Mouse (Mus musculus) cerebellum, adult 8-10 months (tissue): ENCODE data around the gene Stk11ip.

Experiments used
- DNase-seq: peaks from one replicate; pipeline ENCODE4 v3.0.0; 2022

Gene Stk11ip

GRCm38 (mm10) chr1:75544351-75544750 is 23.0 kb downstream of the Stk11ip start:
- DNase-seq: no peak

DNA sequence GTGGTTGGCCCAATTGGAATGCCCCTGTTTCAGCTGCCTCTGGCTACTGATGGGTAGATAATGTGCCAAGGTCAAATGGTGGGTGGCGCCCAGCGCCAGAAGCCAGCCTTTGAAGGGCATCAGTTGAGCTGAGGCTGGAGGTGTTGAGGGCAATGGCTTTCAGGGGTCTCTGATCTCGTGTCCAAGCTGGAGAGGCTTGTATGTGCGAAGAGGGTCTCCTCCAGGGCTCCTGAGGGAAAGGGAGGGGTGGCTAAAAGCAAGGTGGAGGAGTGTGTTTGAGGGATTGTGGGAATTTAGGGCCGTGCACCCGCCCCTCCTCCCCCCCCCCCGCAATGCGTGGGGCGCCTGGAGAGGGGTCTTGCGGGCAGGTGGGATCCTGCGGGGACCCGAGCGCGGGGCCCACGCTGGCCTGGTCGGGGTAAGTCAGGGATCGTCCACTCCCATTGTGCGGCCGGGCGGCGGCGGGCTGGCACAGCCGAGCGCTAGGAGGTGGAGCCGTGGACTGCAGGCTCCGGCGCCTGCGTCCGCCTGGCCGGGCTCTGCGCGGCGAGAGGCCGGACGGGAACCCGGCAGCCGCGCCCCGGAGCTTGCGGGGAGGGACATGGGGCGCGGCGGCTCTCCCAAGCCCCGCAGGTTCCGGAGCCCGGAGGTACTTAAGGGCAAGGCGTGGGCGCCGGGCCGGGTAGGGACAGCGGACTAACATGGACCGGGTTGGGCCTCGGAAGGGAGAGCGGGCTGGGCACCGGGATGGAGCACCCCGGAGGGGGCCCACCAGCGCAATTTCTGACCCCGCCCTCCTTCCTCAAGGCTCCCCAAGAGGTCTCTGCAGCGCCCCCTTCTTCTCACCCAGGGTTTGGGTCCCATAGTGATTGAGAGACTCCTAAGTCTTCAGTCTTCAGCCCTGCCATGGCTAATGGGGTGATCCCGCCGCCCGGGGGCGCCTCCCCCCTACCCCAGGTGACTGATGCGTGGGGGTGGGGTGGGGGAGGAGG is 24.9 kb downstream of the Stk11ip start, which contains the start of gene Slc4a3:
Gene Slc4a3 (plus strand): TSS at position 302 of the 992 bp plus-strand sequence.
- DNase-seq: peak; percentile 77

GRCm38 (mm10) chr1:75547351-75547750 is 26.0 kb downstream of the Stk11ip start:
- no peak for DNase-seq

GRCm38 (mm10) chr1:75548083-75548482 is 26.8 kb downstream of the Stk11ip start:
- DNase-seq: no peak

DNA sequence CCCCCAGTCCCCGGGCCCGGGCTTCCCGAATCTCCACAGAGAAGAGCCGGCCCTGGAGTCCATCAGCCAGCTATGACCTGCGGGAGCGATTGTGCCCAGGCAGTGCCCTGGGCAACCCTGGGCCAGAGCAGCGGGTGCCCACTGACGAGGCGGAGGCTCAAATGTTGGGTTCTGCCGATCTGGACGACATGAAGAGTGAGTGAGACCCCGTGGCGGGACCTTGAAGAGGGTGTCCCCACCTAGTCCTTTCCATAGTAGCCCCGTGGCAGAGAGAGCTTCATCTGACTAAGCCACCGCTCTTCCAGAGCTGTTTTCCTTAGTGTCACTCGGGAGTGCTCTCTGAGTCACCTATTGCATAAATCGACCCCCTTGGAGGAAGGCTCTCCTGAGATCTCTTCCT is 27.5 kb downstream of the Stk11ip start:
- no peak for DNase-seq

DNA sequence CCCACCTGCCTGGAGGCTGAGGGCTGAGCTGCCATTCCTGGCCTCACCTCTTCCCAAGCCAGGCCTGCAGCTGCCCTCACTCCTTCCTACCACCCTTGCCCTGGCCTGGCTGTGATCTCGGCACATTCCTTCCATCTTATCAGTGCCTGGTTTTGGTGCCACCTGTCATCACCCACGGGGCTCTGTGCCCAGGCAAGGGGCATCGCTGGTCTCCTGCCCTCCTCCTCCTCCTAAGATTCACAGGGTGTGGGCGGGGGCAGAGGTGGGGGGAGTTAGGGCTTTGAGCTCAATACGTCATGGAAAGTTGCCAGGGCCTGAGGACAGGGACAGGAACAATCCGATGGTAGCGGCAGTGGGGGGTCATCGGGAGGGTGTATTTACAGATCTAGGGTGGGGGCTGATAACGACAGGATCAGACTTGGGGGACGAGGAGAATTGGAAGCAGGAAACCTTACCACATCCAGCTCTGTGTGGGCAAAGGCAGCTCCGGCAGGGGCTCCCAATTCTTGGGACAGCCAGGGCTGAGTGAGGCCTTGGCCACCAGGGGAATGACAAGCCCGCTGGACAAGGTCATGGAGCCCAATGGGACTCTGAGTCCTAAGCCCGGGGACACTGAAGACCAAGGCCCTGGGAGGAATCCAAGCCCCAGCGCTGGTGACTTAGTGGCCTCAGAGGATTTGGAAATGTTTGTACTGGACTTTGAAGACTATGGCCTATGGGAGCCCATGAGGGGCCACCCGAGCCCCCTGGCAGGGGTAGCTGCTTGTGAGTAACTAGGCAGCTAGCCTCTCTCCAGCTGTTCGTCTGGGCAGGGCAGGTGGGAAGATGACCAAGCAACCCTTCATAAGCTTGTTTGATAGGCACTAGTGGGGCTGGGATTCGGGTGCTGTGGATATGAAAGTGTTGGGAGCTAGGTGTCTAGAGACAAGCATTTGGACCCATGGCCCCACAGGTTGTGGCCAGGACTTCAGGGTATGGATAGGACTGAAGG is 28.3 kb downstream of the Stk11ip start:
- no peak for DNase-seq

GRCm38 (mm10) chr1:75550586-75550985 is 29.3 kb downstream of the Stk11ip start:
- DNase-seq: no peak

DNA sequence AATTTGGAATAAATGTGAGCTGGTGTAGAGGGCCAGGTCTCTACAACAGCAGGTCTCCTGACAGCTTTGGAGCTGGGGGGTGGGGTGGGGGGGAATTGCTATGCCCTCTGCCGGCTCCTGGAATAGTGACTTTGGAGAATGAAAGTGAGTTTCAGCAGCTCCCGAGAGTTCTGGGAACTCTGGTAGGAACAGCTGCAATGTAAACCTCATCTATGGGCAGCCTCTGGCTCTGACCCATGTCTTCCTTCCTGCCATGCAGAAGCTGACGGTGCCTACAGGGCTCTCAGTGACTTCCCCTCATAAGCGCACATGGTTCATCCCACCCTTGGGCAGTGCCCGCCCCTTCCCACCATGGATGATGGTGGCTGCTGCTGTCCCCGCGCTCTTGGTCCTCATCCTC is 34.4 kb downstream of the Stk11ip start:
- no peak for DNase-seq

- DNase-seq: no peak
Observed at GRCm38 (mm10) chr1:75556143-75556781, 34.9 kb downstream of the Stk11ip start.

GRCm38 (mm10) chr1:75557041-75557440 is 35.7 kb downstream of the Stk11ip start:
- no peak for DNase-seq

DNA sequence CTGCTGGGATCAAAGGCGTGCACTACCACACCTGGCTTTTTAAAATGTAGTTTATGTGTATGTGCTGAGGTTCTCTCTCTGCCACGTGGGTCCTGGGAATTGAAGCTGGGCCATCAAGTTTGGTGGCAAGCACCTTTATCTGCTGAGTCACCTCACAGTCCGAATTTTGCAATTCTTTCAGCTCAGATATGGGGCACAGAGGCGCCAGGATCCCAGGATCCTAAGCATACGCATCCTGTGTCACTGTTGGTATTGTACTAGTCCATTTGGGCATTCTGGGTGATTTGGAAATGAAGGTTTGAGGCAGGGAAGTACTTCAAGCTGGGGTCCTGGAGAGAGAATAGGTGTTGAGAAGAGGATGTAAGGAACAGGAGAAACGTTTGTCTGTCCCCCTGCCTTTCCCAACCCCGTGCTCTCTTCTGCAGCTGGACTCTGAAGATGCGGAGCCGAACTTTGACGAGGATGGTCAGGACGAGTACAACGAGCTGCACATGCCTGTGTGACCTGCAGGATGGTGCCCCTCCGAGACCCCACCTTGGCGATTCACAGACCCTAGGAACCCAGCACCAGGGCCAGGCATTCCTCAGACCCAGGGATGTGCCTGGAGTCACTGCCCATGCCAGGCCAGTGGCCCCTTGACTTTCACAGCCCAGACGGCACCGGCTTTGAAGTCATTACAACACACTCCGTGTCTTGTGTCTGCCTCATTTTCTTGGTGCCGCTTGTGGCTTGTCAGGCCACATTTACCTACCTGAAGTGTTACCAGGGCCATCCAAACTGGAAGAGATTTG is 37.3 kb downstream of the Stk11ip start:
- no peak for DNase-seq

DNA sequence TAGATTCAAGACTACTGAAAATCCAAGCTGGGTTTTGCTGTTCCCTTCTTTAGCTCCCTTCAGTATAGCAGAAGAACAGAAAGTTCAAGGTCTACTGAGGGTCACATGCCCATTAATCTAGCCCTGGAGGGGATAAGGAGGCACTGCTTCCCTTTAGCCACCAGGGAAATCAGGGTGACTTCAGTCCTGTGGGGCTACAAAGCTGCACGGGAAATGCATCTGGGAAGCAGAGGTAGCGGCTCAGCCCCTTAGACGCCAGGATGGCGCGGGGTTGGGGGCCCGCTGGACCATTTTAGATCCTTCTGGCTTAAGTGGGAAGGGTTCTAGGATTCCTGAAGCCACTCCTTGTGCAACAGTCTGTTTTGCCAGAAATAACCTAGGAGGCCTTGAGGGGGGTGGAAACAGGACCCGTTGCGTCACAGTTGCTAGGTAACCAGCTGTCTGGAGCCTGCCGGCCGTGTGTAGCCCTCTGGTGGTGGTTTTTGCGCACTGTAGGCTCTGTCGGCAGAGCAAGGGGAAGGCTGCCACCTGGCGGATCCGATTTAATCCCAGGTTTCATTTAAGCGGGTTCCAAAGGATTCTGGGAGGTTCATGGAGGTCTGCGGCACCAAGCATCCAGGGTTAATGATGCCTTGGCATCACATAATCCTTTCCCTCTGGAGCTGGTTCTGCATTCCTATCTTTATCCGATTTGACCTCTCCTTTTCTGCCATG is 38.0 kb downstream of the Stk11ip start:
- DNase-seq: peak; percentile 97

DNA sequence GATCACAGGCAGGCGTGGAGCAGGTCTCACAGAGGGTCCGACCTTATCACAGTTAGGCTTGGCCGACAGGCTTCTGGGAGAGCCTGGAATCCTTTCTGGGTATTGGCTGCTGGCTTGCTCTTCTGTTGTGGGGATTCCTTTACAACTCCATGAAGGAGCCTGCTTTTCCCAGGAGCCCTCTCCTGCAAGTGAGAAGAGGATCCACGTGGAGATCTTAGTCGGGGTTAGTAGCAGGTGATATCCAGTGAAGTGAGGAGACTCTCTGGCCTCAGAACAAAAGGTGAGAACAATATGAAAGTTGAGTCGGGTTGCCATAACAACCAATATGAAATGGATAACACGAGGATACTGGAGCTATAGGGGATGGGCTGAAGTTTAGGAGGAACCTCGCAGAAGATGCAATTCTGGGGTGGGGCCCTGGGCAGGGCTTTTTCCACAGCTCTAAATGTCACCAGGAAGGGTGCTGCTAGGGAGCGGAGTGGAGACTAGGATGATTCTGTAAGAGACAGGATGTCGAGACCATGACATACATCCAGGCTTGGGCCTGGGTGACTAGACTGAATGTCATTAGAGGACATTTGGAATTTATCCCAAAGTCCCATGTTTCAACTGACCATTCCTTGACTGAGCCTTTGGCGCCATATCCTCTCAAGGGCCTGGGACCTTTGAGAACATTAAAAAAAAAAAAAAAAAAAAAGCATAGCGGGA is 39.0 kb downstream of the Stk11ip start:
- no peak for DNase-seq

GRCm38 (mm10) chr1:75561221-75561897 is 40.0 kb downstream of the Stk11ip start:
- DNase-seq: no peak

GRCm38 (mm10) chr1:75561898-75562238 is 40.5 kb downstream of the Stk11ip start:
- no peak for DNase-seq

DNA sequence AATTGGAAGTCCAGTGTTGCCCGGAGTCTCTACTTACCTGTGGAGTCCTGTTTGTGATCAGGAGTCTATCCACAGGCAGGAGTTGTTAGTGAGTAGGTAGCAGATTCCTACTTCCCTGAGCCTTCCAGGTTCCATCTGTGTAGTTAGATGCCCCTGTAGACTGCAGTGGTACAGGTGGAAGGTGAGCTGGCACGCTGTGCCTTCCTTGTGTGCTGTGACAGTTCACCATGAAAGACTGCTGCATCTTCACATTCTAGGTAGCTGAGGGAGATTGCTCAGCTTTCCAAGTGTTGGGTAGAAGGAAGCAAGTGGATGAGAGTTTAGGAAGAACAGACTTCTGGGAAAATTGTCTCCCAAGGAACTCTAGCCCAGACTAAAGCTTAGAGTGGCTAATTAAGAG is 42.8 kb downstream of the Stk11ip start:
- DNase-seq: no peak

DNA sequence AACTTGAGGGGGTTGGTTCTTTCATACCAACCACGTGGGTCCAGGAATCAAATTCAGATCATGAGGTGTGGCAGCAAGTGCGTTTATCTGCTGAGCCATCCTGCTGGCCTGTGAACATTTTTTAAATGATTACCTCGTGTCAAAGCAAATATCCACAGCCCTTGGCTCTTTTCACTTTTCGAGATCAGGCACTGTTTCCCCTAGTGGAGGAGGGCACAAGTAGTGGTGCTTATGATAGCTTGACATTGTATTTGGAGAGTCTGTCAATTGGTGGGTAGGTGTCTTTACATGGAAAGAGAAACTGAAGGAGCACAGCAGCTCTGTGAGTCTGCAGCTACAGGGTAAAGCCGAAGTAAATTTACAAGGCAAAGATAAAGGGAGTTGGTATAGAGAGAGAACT is 43.6 kb downstream of the Stk11ip start:
- no peak for DNase-seq

GRCm38 (mm10) chr1:75565616-75566015 is 44.3 kb downstream of the Stk11ip start:
- no peak for DNase-seq

- DNase-seq: no peak
Observed at GRCm38 (mm10) chr1:75570403-75570802, 49.1 kb downstream of the Stk11ip start.

- peak; percentile 87 for DNase-seq
Observed at GRCm38 (mm10) chr1:75572776-75573175, 51.4 kb downstream of the Stk11ip start.
